In genomic region chr13:23753314-23754078, GRCm38 (mm10) we compare ENCODE assay signal across 10 mouse cellular contexts. TPM values are rescaled to one million over a fixed set of nuclear protein-coding genes. Genes with fewer than 3 reads are reported as not detected.
DNase-seq lines count a peak whose midpoint lies in the region; ATAC-seq and TF ChIP-seq lines count a peak whose summit lies in the region.
"Had no signal": no experiment of that assay in that cellular context is flagged by ENCODE, and none has a peak within 500 bp of the region (broad histone marks: within the 10 kb centered on the region; RNA-seq: fewer than 3 reads in every experiment).

No protein-coding gene starts in this region.

- 59% methylated on average over 4 of the region's 4 CpGs for WGBS in heart, embryonic 13.5 days
- 62% methylated on average over 4 of the region's 4 CpGs for WGBS in heart, embryonic 12.5 days
- WGBS in stomach, embryonic 14.5 days = 46% methylated on average over 4 of the region's 4 CpGs
- WGBS in stomach, postnatal 0 days = 36% methylated on average over 4 of the region's 4 CpGs
- WGBS in limb, embryonic 12.5 days = 66% methylated on average over 4 of the region's 4 CpGs
- WGBS in stomach, embryonic 16.5 days = 47% methylated on average over 4 of the region's 4 CpGs

- H3K9ac ChIP-seq in heart, embryonic 13.5 days = peak overlapping the region; percentile 82
- no peak overlapping the region for H3K9ac ChIP-seq in heart, embryonic 12.5 days
- H3K9ac ChIP-seq in stomach, embryonic 14.5 days (replicated peaks; ENCODE audit: low read depth, low read length) = peak overlapping the region; percentile 34; the same call in 1 of the 2 replicates
- H3K9ac ChIP-seq in stomach, postnatal 0 days (ENCODE audit: low read length) = no peak overlapping the region
- no peak overlapping the region; the same call in 1 of the 2 replicates for H3K9ac ChIP-seq in limb, embryonic 12.5 days (replicated peaks)
- H3K9ac ChIP-seq in stomach, embryonic 16.5 days (ENCODE audit: low read length) = no peak overlapping the region

- H3K4me3 ChIP-seq in heart, embryonic 13.5 days = peak overlapping the region; percentile 52
- H3K4me3 ChIP-seq in heart, embryonic 12.5 days = no peak overlapping the region
- H3K4me3 ChIP-seq in stomach, embryonic 14.5 days (ENCODE audit: low read depth, low read length) = peak overlapping the region; percentile 37; the same call in 1 of the 2 replicates
- no peak overlapping the region for H3K4me3 ChIP-seq in stomach, postnatal 0 days (ENCODE audit: low read depth, low read length)
- H3K4me3 ChIP-seq in limb, embryonic 12.5 days (replicated peaks) = peak overlapping the region; percentile 34; the same call in 1 of the 2 replicates
- H3K4me3 ChIP-seq in stomach, embryonic 16.5 days (replicated peaks; ENCODE audit: low read length) = no peak overlapping the region; the same call in 1 of the 2 replicates

- peak overlapping the region; percentile 2; the same call in 1 of the 2 replicates for H3K27ac ChIP-seq in heart, embryonic 13.5 days (replicated peaks)
- no peak overlapping the region for H3K27ac ChIP-seq in heart, embryonic 12.5 days (ENCODE audit: poor library complexity, severe bottlenecking)
- H3K27ac ChIP-seq in stomach, embryonic 14.5 days (ENCODE audit: low read length) = peak overlapping the region; percentile 79; the same call in 1 of the 2 replicates
- H3K27ac ChIP-seq in stomach, postnatal 0 days (replicated peaks) = no peak overlapping the region
- H3K27ac ChIP-seq in limb, embryonic 12.5 days = peak overlapping the region; percentile 91
- peak overlapping the region; percentile 39 for H3K27ac ChIP-seq in stomach, embryonic 16.5 days (ENCODE audit: low read length)

- no peak for TF ChIP-seq CTCF in stomach, postnatal 0 days (IDR thresholded peaks at IDR 0.05; ENCODE audit: low read depth)

- DNase-seq in stomach, postnatal 0 days (ENCODE audit: low spot score) = no peak
- no peak for DNase-seq in gastrocnemius, postnatal 10 days
- DNase-seq in right cerebral cortex, adult 2 months (ENCODE audit: low spot score in 2 of 2) = no peak
- DNase-seq: adrenal gland, postnatal 36 days; heart, postnatal 36 days had no signal

- TF ChIP-seq EP300 in stomach, postnatal 0 days (optimal IDR thresholded peaks at IDR 0.05) = no peak

- peak overlapping the region; percentile 73 for H3K4me2 ChIP-seq in heart, embryonic 13.5 days
- H3K4me2 ChIP-seq in heart, embryonic 12.5 days = no peak overlapping the region
- H3K4me2 ChIP-seq in stomach, embryonic 14.5 days (replicated peaks; ENCODE audit: low read depth, low read length) = peak overlapping the region; percentile 40
- no peak overlapping the region for H3K4me2 ChIP-seq in stomach, postnatal 0 days (replicated peaks; ENCODE audit: low read depth)
- peak overlapping the region; percentile 60 for H3K4me2 ChIP-seq in limb, embryonic 12.5 days
- H3K4me2 ChIP-seq in stomach, embryonic 16.5 days (ENCODE audit: low read depth, low read length) = peak overlapping the region; percentile 52

- H3K9me3 ChIP-seq in heart, embryonic 13.5 days = no peaks in the 10 kb centered on the region
- no peaks in the 10 kb centered on the region for H3K9me3 ChIP-seq in heart, embryonic 12.5 days (replicated peaks)
- H3K9me3 ChIP-seq in stomach, embryonic 14.5 days (ENCODE audit: control insufficient read depth, low read depth, low read length) = no peaks in the 10 kb centered on the region
- no peaks in the 10 kb centered on the region for H3K9me3 ChIP-seq in stomach, postnatal 0 days (ENCODE audit: control insufficient read depth, low read length)
- no peaks in the 10 kb centered on the region for H3K9me3 ChIP-seq in limb, embryonic 12.5 days
- H3K9me3 ChIP-seq in stomach, embryonic 16.5 days (replicated peaks; ENCODE audit: control insufficient read depth, low read length) = no peaks in the 10 kb centered on the region

- H3K36me3 ChIP-seq in heart, embryonic 13.5 days = no peaks in the 10 kb centered on the region
- H3K36me3 ChIP-seq in heart, embryonic 12.5 days = no peaks in the 10 kb centered on the region
- no peaks in the 10 kb centered on the region for H3K36me3 ChIP-seq in stomach, embryonic 14.5 days (ENCODE audit: control insufficient read depth, insufficient read depth, low read length)
- no peaks in the 10 kb centered on the region for H3K36me3 ChIP-seq in stomach, postnatal 0 days (ENCODE audit: control insufficient read depth, insufficient read depth, low read length)
- H3K36me3 ChIP-seq in limb, embryonic 12.5 days = no peaks in the 10 kb centered on the region
- H3K36me3 ChIP-seq in stomach, embryonic 16.5 days (ENCODE audit: control insufficient read depth, insufficient read depth, low read length) = no peaks in the 10 kb centered on the region

- ATAC-seq in heart, embryonic 13.5 days (ENCODE audit: extremely low read depth, insufficient number of reproducible peaks, low FRiP score, low TSS enrichment) = no peak
- no peak for ATAC-seq in heart, embryonic 12.5 days (ENCODE audit: insufficient number of reproducible peaks, low FRiP score)
- no peak for ATAC-seq in stomach, embryonic 14.5 days (ENCODE audit: insufficient number of reproducible peaks, insufficient read depth, low FRiP score, low read depth)
- ATAC-seq in stomach, postnatal 0 days (ENCODE audit: low FRiP score, low TSS enrichment) = no peak
- no peak for ATAC-seq in limb, embryonic 12.5 days (ENCODE audit: insufficient number of reproducible peaks, insufficient read depth, low FRiP score, low TSS enrichment, low read depth)
- ATAC-seq in stomach, embryonic 16.5 days (ENCODE audit: insufficient read depth, low FRiP score) = no peak

- H3K4me1 ChIP-seq in heart, embryonic 13.5 days = peaks cover 16% of the 10 kb centered on the region
- peaks cover 7% of the 10 kb centered on the region; the same call in 1 of the 2 replicates for H3K4me1 ChIP-seq in heart, embryonic 12.5 days (replicated peaks)
- peaks cover 11% of the 10 kb centered on the region; the same call in 1 of the 2 replicates for H3K4me1 ChIP-seq in stomach, embryonic 14.5 days (ENCODE audit: control insufficient read depth, insufficient read depth, low read length)
- H3K4me1 ChIP-seq in stomach, postnatal 0 days (replicated peaks; ENCODE audit: control insufficient read depth, insufficient read depth) = no peaks in the 10 kb centered on the region
- peaks cover 10% of the 10 kb centered on the region for H3K4me1 ChIP-seq in limb, embryonic 12.5 days (replicated peaks)
- H3K4me1 ChIP-seq in stomach, embryonic 16.5 days (ENCODE audit: control insufficient read depth, insufficient read depth, low read length) = peaks cover 5% of the 10 kb centered on the region

- H3K27me3 ChIP-seq in heart, embryonic 13.5 days (replicated peaks) = no peaks in the 10 kb centered on the region
- no peaks in the 10 kb centered on the region for H3K27me3 ChIP-seq in heart, embryonic 12.5 days (replicated peaks)
- no peaks in the 10 kb centered on the region for H3K27me3 ChIP-seq in stomach, embryonic 14.5 days (ENCODE audit: control insufficient read depth, insufficient read depth, low read length)
- no peaks in the 10 kb centered on the region for H3K27me3 ChIP-seq in stomach, postnatal 0 days (ENCODE audit: control insufficient read depth, insufficient read depth, low read length)
- H3K27me3 ChIP-seq in limb, embryonic 12.5 days = no peaks in the 10 kb centered on the region
- H3K27me3 ChIP-seq in stomach, embryonic 16.5 days (ENCODE audit: control insufficient read depth, insufficient read depth, low read length) = no peaks in the 10 kb centered on the region

RNA-seq across cellular contexts. Expression of gene Hist1h3b, which starts 1.4 kb away (rescaled TPM):
- 5.5 and 6.3 TPM in 2 replicates for polyA plus RNA-seq in heart, embryonic 13.5 days (2015; fragmentation: Nextera tagmentation; extraction: Ambion mirVana)
- 3.4 and 3.5 TPM in 2 replicates for polyA plus RNA-seq in heart, embryonic 12.5 days (2016; fragmentation: Nextera tagmentation; extraction: Ambion mirVana)
- polyA plus RNA-seq in stomach, embryonic 14.5 days (2014; fragmentation: Nextera tagmentation; extraction: Ambion mirVana) = 11.1 and 11.8 TPM in 2 replicates
- 3.9 and 6.7 TPM in 2 replicates for polyA plus RNA-seq in stomach, postnatal 0 days (2015; fragmentation: Nextera tagmentation; extraction: Ambion mirVana)
- polyA plus RNA-seq in limb, embryonic 12.5 days (2016; fragmentation: Nextera tagmentation; extraction: Ambion mirVana) = 17.7 and 30.1 TPM in 2 replicates
- 7.0 and 7.5 TPM in 2 replicates for polyA plus RNA-seq in stomach, embryonic 16.5 days (2015; fragmentation: Nextera tagmentation; extraction: Ambion mirVana)
- total RNA-seq in gastrocnemius, postnatal 10 days (2021) = 100 to 1,000 TPM; 213 to 261 TPM

RNA-seq across cellular contexts. Expression of gene Hist1h2ab, which starts 2.6 kb away (rescaled TPM):
- 20.1 and 20.3 TPM in 2 replicates for polyA plus RNA-seq in heart, embryonic 13.5 days (2015; fragmentation: Nextera tagmentation; extraction: Ambion mirVana)
- polyA plus RNA-seq in heart, embryonic 12.5 days (2016; fragmentation: Nextera tagmentation; extraction: Ambion mirVana) = 16.7 and 20.9 TPM in 2 replicates
- 38.8 and 50.2 TPM in 2 replicates for polyA plus RNA-seq in stomach, embryonic 14.5 days (2014; fragmentation: Nextera tagmentation; extraction: Ambion mirVana)
- 7.3 and 15.7 TPM in 2 replicates for polyA plus RNA-seq in stomach, postnatal 0 days (2015; fragmentation: Nextera tagmentation; extraction: Ambion mirVana)
- 77.8 and 92.9 TPM in 2 replicates for polyA plus RNA-seq in limb, embryonic 12.5 days (2016; fragmentation: Nextera tagmentation; extraction: Ambion mirVana)
- 16.2 and 26.2 TPM in 2 replicates for polyA plus RNA-seq in stomach, embryonic 16.5 days (2015; fragmentation: Nextera tagmentation; extraction: Ambion mirVana)
- 100 to 1,000 TPM; 187 to 217 TPM for total RNA-seq in gastrocnemius, postnatal 10 days (2021)

RNA-seq across cellular contexts. Expression of gene Hist1h4b, which starts 3.3 kb away (rescaled TPM):
- polyA plus RNA-seq in heart, embryonic 13.5 days (2015; fragmentation: Nextera tagmentation; extraction: Ambion mirVana) = 2.3 and 2.8 TPM in 2 replicates
- polyA plus RNA-seq in heart, embryonic 12.5 days (2016; fragmentation: Nextera tagmentation; extraction: Ambion mirVana) = 2.1 and 2.3 TPM in 2 replicates
- 2.5 and 3.3 TPM in 2 replicates for polyA plus RNA-seq in stomach, embryonic 14.5 days (2014; fragmentation: Nextera tagmentation; extraction: Ambion mirVana)
- 0.46 and 2.0 TPM in 2 replicates for polyA plus RNA-seq in stomach, postnatal 0 days (2015; fragmentation: Nextera tagmentation; extraction: Ambion mirVana)
- 9.1 and 10.7 TPM in 2 replicates for polyA plus RNA-seq in limb, embryonic 12.5 days (2016; fragmentation: Nextera tagmentation; extraction: Ambion mirVana)
- polyA plus RNA-seq in stomach, embryonic 16.5 days (2015; fragmentation: Nextera tagmentation; extraction: Ambion mirVana) = 1.2 and 3.7 TPM in 2 replicates
- 100 to 1,000 TPM; 131 to 149 TPM for total RNA-seq in gastrocnemius, postnatal 10 days (2021)

RNA-seq across cellular contexts. Expression of gene Hist1h2bb, which starts 7.0 kb away (rescaled TPM):
- polyA plus RNA-seq in heart, embryonic 13.5 days (2015; fragmentation: Nextera tagmentation; extraction: Ambion mirVana) = 1.6 and 2.2 TPM in 2 replicates
- 0.88 and 1.4 TPM in 2 replicates for polyA plus RNA-seq in heart, embryonic 12.5 days (2016; fragmentation: Nextera tagmentation; extraction: Ambion mirVana)
- 2.0 and 2.1 TPM in 2 replicates for polyA plus RNA-seq in stomach, embryonic 14.5 days (2014; fragmentation: Nextera tagmentation; extraction: Ambion mirVana)
- 0.40 and 0.91 TPM in 2 replicates for polyA plus RNA-seq in stomach, postnatal 0 days (2015; fragmentation: Nextera tagmentation; extraction: Ambion mirVana)
- polyA plus RNA-seq in limb, embryonic 12.5 days (2016; fragmentation: Nextera tagmentation; extraction: Ambion mirVana) = 6.3 and 6.7 TPM in 2 replicates
- 1.00 and 2.9 TPM in 2 replicates for polyA plus RNA-seq in stomach, embryonic 16.5 days (2015; fragmentation: Nextera tagmentation; extraction: Ambion mirVana)
- total RNA-seq in gastrocnemius, postnatal 10 days (2021) = 100 to 1,000 TPM; 106 to 125 TPM

RNA-seq across cellular contexts. Expression of gene Hist1h4a, which starts 7.5 kb away (rescaled TPM):
- polyA plus RNA-seq in heart, embryonic 13.5 days (2015; fragmentation: Nextera tagmentation; extraction: Ambion mirVana) = not detected in 2 replicates
- not detected in 2 replicates for polyA plus RNA-seq in heart, embryonic 12.5 days (2016; fragmentation: Nextera tagmentation; extraction: Ambion mirVana)
- polyA plus RNA-seq in stomach, embryonic 14.5 days (2014; fragmentation: Nextera tagmentation; extraction: Ambion mirVana) = not detected in 2 replicates
- polyA plus RNA-seq in stomach, postnatal 0 days (2015; fragmentation: Nextera tagmentation; extraction: Ambion mirVana) = 0.34 and 0.80 TPM in 2 replicates
- polyA plus RNA-seq in limb, embryonic 12.5 days (2016; fragmentation: Nextera tagmentation; extraction: Ambion mirVana) = 1.2 and 1.4 TPM in 2 replicates
- polyA plus RNA-seq in stomach, embryonic 16.5 days (2015; fragmentation: Nextera tagmentation; extraction: Ambion mirVana) = 0.28 and 1.5 TPM in 2 replicates
- 100 to 1,000 TPM; 140 to 160 TPM for total RNA-seq in gastrocnemius, postnatal 10 days (2021)

Comparison
In these comparisons a context has a peak if more than half of its experiments do, and no peak if none do; other contexts are left out.
1. H3K27ac ChIP-seq: peak in heart, embryonic 13.5 days (single experiment), stomach, embryonic 14.5 days (single experiment), limb, embryonic 12.5 days (single experiment) and stomach, embryonic 16.5 days (single experiment); none in heart, embryonic 12.5 days (single experiment) and stomach, postnatal 0 days (single experiment).
2. H3K4me2 ChIP-seq: peak in heart, embryonic 13.5 days (single experiment), stomach, embryonic 14.5 days (single experiment), limb, embryonic 12.5 days (single experiment) and stomach, embryonic 16.5 days (single experiment); none in heart, embryonic 12.5 days (single experiment) and stomach, postnatal 0 days (single experiment).
3. H3K4me3 ChIP-seq: peak in heart, embryonic 13.5 days (single experiment), stomach, embryonic 14.5 days (single experiment) and limb, embryonic 12.5 days (single experiment); none in heart, embryonic 12.5 days (single experiment), stomach, postnatal 0 days (single experiment) and stomach, embryonic 16.5 days (single experiment).
4. H3K9ac ChIP-seq: peak in heart, embryonic 13.5 days (single experiment) and stomach, embryonic 14.5 days (single experiment); none in heart, embryonic 12.5 days (single experiment), stomach, postnatal 0 days (single experiment), limb, embryonic 12.5 days (single experiment) and stomach, embryonic 16.5 days (single experiment).